Mouse (Mus musculus) natural killer cell, adult 2 months (primary cell): ENCODE measurements around the gene Npnt.

Experiments used
- DNase-seq, 2 experiments: peaks; one replicate each; pipeline ENCODE4 v3.0.0; 2022; ENCODE audit warnings: low spot score in 2 of 2

The Npnt gene

GRCm38 (mm10) chr3:132892481-132892880 lies 57.6 kb downstream of the Npnt start:
- no peak for DNase-seq

GRCm38 (mm10) chr3:132887074-132887848 lies 62.8 kb downstream of the Npnt start:
- no peak for DNase-seq

- DNase-seq, result no peak
These were observed 63.6 kb downstream of the Npnt start for GRCm38 (mm10) chr3:132886419-132887050.

- no peak for DNase-seq
These were observed 65.6 kb downstream of the Npnt start for GRCm38 (mm10) chr3:132884459-132884858.

- DNase-seq, result no peak
These were observed 66.8 kb downstream of the Npnt start for GRCm38 (mm10) chr3:132883256-132883655.

GRCm38 (mm10) chr3:132880826-132881225 lies 69.3 kb downstream of the Npnt start:
- no peak for DNase-seq

- no peak for DNase-seq
These were observed 69.7 kb downstream of the Npnt start for GRCm38 (mm10) chr3:132880361-132880760.

- no peak for DNase-seq
These were observed 73.0 kb downstream of the Npnt start for GRCm38 (mm10) chr3:132876933-132877676.

- no peak for DNase-seq
These were observed 73.9 kb downstream of the Npnt start for GRCm38 (mm10) chr3:132876011-132876708.

- DNase-seq, result peak; percentile 10 to 54
These were observed 76.8 kb downstream of the Npnt start for GRCm38 (mm10) chr3:132873251-132873650.

- DNase-seq, result peak; percentile 38 to 70
These were observed 78.7 kb downstream of the Npnt start for GRCm38 (mm10) chr3:132871318-132871904.

GRCm38 (mm10) chr3:132870079-132870478 lies 80.0 kb downstream of the Npnt start:
- no peak for DNase-seq

GRCm38 (mm10) chr3:132868838-132869237 lies 81.3 kb downstream of the Npnt start:
- no peak for DNase-seq

GRCm38 (mm10) chr3:132866984-132867383 lies 83.1 kb downstream of the Npnt start:
- DNase-seq, result no peak

- DNase-seq, result no peak
These were observed 84.5 kb downstream of the Npnt start for GRCm38 (mm10) chr3:132865596-132865995.

- no peak for DNase-seq
These were observed 85.1 kb downstream of the Npnt start for GRCm38 (mm10) chr3:132864986-132865385.

GRCm38 (mm10) chr3:132864329-132864919 lies 85.7 kb downstream of the Npnt start:
- DNase-seq, result no peak

- DNase-seq, result no peak
These were observed 86.2 kb downstream of the Npnt start for GRCm38 (mm10) chr3:132863843-132864242.

- DNase-seq, result no peak
These were observed 89.3 kb downstream of the Npnt start for GRCm38 (mm10) chr3:132860796-132861195.

- DNase-seq, result no peak
These were observed 90.5 kb downstream of the Npnt start for GRCm38 (mm10) chr3:132859573-132859972.

- DNase-seq, result peak; percentile 2 to 23
These were observed 91.2 kb downstream of the Npnt start for GRCm38 (mm10) chr3:132858849-132859248.
